Mouse (Mus musculus) right cerebral cortex, postnatal 36 days (tissue): ENCODE results near the gene Ophn1.

Experiments
- DNase-seq, 2 experiments: peaks; one replicate each; pipeline ENCODE4 v3.0.0; 2022; ENCODE audit warnings: low spot score in 2 of 2, mixed read lengths in 1 of 2

The Ophn1 gene

DNA sequence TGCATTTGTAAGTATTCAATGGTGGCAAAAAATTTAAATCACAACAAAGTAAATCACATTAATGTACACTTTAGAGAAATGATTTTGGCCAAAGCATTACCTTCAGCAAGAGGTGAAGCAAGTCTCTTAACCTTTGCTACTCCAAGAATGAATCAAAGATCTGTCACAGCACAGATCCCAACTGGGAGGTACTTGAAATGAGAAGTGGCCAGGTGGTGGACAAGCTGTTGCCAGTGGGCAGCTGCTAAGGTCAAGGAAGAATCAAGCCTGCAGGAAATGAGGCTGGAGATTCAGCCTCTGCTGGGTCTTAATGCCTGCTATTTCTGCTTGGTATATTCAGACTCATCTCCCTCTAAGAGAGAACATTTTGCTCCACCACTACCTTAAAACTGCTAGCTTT is 87.0 kb downstream of the Ophn1 start:
- DNase-seq: no peak

GRCm38 (mm10) chrX:98774247-98774950 is 116.4 kb downstream of the Ophn1 start:
- DNase-seq: no peak

- peak in 1 of 2 experiments; percentile 0 for DNase-seq
Observed at GRCm38 (mm10) chrX:98755089-98755488, 135.7 kb downstream of the Ophn1 start.

DNA sequence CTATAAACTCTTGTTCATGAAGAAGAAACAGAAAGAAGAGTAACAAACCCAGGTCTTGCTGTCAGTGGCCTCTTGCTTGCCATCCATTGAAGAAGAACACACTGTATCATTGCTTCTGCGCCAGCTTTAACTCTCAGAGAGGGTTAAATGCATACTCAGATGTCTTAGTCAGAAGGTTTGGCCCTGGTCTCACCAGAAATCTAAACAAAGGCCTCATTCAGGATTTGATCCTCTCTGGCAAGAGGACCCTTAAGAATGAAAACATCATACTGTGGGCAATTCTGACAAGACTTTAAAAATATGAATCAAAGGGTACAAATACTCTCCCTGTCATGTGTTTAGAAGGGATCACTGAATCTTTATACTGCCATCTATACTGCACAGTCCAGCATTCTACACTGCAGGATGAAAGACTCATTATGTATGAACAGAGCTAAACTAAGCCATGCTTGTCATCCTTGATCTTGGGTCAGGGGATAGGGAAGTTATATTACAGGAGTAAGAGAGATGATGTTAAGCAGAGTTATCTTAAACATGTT is 139.5 kb downstream of the Ophn1 start:
- DNase-seq: no peak

GRCm38 (mm10) chrX:98736758-98737157 is 154.1 kb downstream of the Ophn1 start:
- DNase-seq: no peak

- DNase-seq: no peak
Observed at GRCm38 (mm10) chrX:98722991-98723390, 167.8 kb downstream of the Ophn1 start.

DNA sequence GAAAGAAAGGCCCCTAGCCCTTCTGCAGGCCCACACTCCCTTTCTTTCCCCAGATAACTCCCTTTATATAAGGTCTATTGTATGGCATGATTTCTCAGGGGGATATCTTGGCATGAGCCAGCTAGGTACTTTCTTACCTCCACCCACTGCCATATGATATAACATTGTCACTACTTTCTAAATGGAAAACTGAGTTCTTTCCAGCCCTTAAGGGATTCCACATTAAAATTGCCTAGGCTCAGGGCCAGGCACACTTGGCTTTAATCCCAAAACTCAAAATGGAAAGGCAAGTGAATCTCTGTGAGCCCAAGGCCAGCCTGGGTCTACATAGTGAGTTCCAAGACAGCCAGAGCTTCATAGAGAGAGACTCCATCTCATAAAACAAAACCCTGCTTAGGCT is 183.1 kb downstream of the Ophn1 start:
- DNase-seq: peak; percentile 1 to 3

- DNase-seq: peak; percentile 16 to 25
Observed at GRCm38 (mm10) chrX:98701635-98702034, 189.2 kb downstream of the Ophn1 start.

GRCm38 (mm10) chrX:98682603-98683002 is 208.2 kb downstream of the Ophn1 start:
- no peak for DNase-seq

- no peak for DNase-seq
Observed at GRCm38 (mm10) chrX:98681281-98681680, 209.5 kb downstream of the Ophn1 start.

GRCm38 (mm10) chrX:98670988-98671387 is 219.8 kb downstream of the Ophn1 start:
- DNase-seq: no peak

DNA sequence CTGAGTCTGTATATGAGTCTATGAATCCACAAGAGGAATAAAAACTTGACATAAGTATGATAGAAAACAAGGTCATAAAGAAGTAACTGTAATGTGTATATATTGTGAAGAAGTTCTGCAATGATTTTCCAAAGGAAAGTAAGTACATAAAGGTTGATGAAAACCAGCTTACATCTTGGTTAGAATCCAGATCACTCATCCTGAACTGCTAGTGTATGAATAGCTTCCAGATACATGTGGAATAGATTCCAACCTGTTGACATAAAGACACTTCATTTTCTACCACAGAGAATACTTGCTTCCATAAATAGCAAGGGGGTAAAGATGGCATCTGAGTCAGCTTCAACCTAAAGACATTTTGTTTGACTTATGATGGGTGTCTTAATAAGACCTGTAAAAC is 239.4 kb downstream of the Ophn1 start:
- no peak for DNase-seq

DNA sequence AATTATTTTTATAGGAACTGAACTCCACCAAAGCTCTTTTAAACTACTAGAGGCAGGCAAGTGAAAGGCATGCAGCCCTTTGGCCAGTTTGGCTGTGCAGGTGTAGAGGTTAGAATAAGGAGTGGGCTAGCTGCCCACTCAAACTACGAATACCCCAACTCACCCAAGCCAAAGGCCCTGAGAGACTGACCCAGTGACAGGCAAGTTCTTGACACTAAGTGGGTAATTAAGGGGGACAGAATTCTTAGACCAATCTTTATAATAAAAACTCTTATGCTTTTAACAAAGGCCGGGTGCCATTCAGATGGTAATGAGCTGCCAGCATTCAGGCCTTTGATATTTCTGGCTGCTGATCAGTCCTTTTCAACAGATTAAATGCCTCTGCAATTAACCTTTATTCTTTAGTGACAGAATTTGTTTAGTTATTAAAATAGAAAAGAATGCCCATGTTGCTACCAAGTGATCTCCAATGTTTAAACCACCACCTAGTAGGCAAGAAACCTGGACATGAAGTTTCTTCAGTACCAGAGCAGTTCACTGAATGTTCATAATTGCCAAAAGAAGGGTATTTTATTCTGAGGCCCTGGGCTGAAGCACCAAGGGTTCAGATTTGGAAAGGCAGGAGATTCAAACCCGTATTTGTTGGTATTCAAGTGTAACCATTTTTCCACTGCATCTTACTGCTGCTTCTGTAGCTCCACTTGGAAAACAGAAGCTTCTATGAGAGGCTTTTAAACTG is 262.0 kb downstream of the Ophn1 start:
- no peak for DNase-seq

DNA sequence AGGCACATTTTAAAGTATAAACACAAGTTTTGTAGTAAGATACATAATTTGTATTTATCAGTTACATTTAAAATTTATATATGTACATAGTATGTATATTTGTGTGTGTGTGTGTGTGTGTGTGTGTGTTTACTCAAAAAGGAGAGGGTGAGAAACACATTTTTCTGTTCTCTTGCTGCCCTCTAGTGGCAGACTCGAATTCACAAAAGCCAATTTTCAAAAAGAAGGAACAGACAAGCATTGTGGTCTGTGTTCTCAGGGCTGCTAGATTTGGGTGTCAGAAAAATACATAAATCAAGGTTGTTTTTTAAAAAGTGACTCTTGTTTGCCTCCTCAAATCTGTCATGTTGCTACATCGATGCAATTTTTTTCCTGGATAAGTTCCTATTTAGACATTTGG is 272.0 kb downstream of the Ophn1 start:
- peak in 1 of 2 experiments; percentile 3 for DNase-seq

GRCm38 (mm10) chrX:98617426-98617825 is 273.4 kb downstream of the Ophn1 start:
- no peak for DNase-seq

GRCm38 (mm10) chrX:98574201-98574600 is 316.6 kb downstream of the Ophn1 start:
- no peak for DNase-seq

DNA sequence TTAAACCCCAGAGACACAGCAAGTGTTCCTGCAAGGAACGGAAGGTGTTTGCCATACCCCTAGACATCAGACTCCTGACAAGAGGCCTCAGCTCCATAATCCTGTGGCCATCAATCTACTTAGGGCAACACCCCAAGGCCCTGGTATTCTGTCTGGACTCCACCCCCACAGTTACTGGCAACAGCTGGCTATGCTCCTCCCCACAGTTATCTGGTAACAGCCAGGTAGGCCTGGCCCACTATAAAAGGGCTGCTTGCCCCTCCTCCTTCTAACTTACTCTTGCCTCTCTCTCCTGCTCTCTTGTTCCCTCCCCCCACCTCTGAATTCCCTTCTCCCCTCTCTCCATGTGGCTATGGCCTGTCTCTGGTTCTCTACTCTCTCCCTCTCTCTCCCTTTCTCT is 344.4 kb downstream of the Ophn1 start:
- no peak for DNase-seq

GRCm38 (mm10) chrX:98515329-98515728 is 375.5 kb downstream of the Ophn1 start:
- DNase-seq: no peak

- DNase-seq: no peak
Observed at GRCm38 (mm10) chrX:98514359-98514904, 376.4 kb downstream of the Ophn1 start.
